In the genomic region with DNA sequence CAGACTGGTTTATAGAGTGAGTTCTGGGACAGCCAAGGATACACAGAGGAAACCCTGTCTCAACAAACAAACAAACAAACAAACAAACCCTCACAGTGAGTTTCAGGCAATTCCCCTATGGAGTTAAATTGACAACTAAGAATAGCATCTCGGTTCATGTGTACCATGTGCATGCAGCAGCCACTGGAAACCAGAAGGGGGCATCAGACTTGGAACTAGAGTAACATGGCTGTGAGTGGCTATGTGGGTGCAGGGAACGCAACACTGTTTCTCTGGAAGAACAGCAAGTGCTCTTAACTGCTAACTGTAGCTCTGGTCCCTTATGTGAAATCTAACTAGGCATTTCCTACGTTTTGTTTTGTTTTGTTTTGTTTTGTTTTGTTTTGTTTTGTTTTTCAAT, we compare ENCODE assay signal across 15 mouse cellular contexts. TPM values are rescaled to one million over a fixed set of nuclear protein-coding genes. Genes with fewer than 3 reads are reported as not detected.
A peak's percentile ranks its signal among the peaks of the same experiment; 100 is the strongest.
DNase-seq lines count a peak whose midpoint lies in the region; ATAC-seq and TF ChIP-seq lines count a peak whose summit lies in the region.
"Had no signal": no experiment of that assay in that cellular context is flagged by ENCODE, and none has a peak within 500 bp of the region (broad histone marks: within the 10 kb centered on the region; RNA-seq: fewer than 3 reads in every experiment).

No protein-coding gene starts in this region.

- no peak overlapping the region for H3K27ac ChIP-seq in kidney, postnatal 0 days
- H3K27ac ChIP-seq: limb, embryonic 12.5 days; midbrain, embryonic 12.5 days had no signal

- H3K4me1 ChIP-seq in kidney, postnatal 0 days (replicated peaks; ENCODE audit: insufficient read depth, low read length), result peaks cover 5% of the 10 kb centered on the region

- no peaks in the 10 kb centered on the region for H3K36me3 ChIP-seq in kidney, postnatal 0 days (ENCODE audit: insufficient read depth, low read length)
- H3K36me3 ChIP-seq: G1E; limb, embryonic 12.5 days; midbrain, embryonic 12.5 days had no signal

- H3K9ac ChIP-seq in kidney, postnatal 0 days (ENCODE audit: low read depth, low read length), result no peak overlapping the region
- H3K9ac ChIP-seq: limb, embryonic 12.5 days; midbrain, embryonic 12.5 days had no signal

- no peak for DNase-seq in kidney, postnatal 0 days (ENCODE audit: low spot score)
- no peak for DNase-seq in kidney, postnatal 10 days
- DNase-seq in testis, postnatal 14 days (ENCODE audit: low spot score), result peak; percentile 54
- no peak for DNase-seq in testis, postnatal 10 days (ENCODE audit: low spot score)
- DNase-seq in R1 (ENCODE audit: low read depth, low spot score), result peak; percentile 86
- no peak for DNase-seq in ovary, postnatal 10 days (ENCODE audit: low spot score)
- DNase-seq in adrenal gland, postnatal 4 days (ENCODE audit: low spot score in 2 of 2), result no peak
- DNase-seq: cerebellum, adult 18-20 months; kidney, postnatal 25 days; right cerebral cortex, postnatal 25 days; thymus, postnatal 14 days had no signal

- no peaks in the 10 kb centered on the region for H3K27me3 ChIP-seq in kidney, postnatal 0 days (ENCODE audit: insufficient read depth, low read length)

- H3K4me2 ChIP-seq in kidney, postnatal 0 days (ENCODE audit: low read length), result no peak overlapping the region
- H3K4me2 ChIP-seq: limb, embryonic 12.5 days; midbrain, embryonic 12.5 days had no signal

- no peak overlapping the region for H3K4me3 ChIP-seq in kidney, postnatal 0 days (replicated peaks; ENCODE audit: low read depth, low read length)
- H3K4me3 ChIP-seq: limb, embryonic 12.5 days; midbrain, embryonic 12.5 days had no signal

- 85% methylated on average over 3 of the region's 3 CpGs for WGBS in kidney, postnatal 0 days

- peak; percentile 42 for TF ChIP-seq CTCF in kidney, postnatal 0 days (IDR thresholded peaks at IDR 0.05; ENCODE audit: low read depth)

- no peaks in the 10 kb centered on the region for H3K9me3 ChIP-seq in kidney, postnatal 0 days (replicated peaks; ENCODE audit: low read length)
- H3K9me3 ChIP-seq: G1E; limb, embryonic 12.5 days; midbrain, embryonic 12.5 days had no signal

- no peak for ATAC-seq in kidney, postnatal 0 days (replicated peaks; ENCODE audit: low FRiP score, low read depth)
- ATAC-seq: activated CD4-positive, CD25-positive, alpha-beta regulatory T cell, adult 4 months had no signal

RNA-seq across cellular contexts. Expression of gene Myadml2, which starts 3.9 kb away (rescaled TPM):
- 0.24 and 0.28 TPM in 2 replicates for polyA plus RNA-seq in kidney, postnatal 0 days (2015; fragmentation: Nextera tagmentation; extraction: Ambion mirVana)
- 1 to 10 TPM; 1.4 to 3.8 TPM for total RNA-seq in adrenal gland, postnatal 4 days (2021)
- total RNA-seq: G1E had no signal
- polyA plus RNA-seq: activated CD4-positive, CD25-positive, alpha-beta regulatory T cell, adult 4 months; G1E; midbrain, embryonic 12.5 days had no signal

RNA-seq across cellular contexts. Expression of gene Pycr1, which starts 8.3 kb away (rescaled TPM):
- polyA plus RNA-seq in kidney, postnatal 0 days (2015; fragmentation: Nextera tagmentation; extraction: Ambion mirVana), result 12.2 and 13.9 TPM in 2 replicates
- total RNA-seq in adrenal gland, postnatal 4 days (2021), result 1 to 10 TPM; 5.4 to 8.6 TPM

RNA-seq across cellular contexts. Expression of gene Notum, which starts 9.1 kb away (rescaled TPM):
- polyA plus RNA-seq in kidney, postnatal 0 days (2015; fragmentation: Nextera tagmentation; extraction: Ambion mirVana), result 5.3 and 7.4 TPM in 2 replicates
- 10 to 100 TPM in 1 of 2 experiments, 1 to 10 TPM in 1; 8.6 to 14.8 TPM for total RNA-seq in adrenal gland, postnatal 4 days (2021)
- polyA plus RNA-seq: activated CD4-positive, CD25-positive, alpha-beta regulatory T cell, adult 4 months; G1E had no signal

RNA-seq across cellular contexts. Expression of gene Mafg, which starts 18.5 kb away (rescaled TPM):
- 26.5 and 27.4 TPM in 2 replicates for polyA plus RNA-seq in kidney, postnatal 0 days (2015; fragmentation: Nextera tagmentation; extraction: Ambion mirVana)
- total RNA-seq in adrenal gland, postnatal 4 days (2021), result 10 to 100 TPM; 51.4 to 56.0 TPM

RNA-seq across cellular contexts. Expression of gene Aspscr1, which starts 20.9 kb away (rescaled TPM):
- 122 TPM in 2 replicates for polyA plus RNA-seq in kidney, postnatal 0 days (2015; fragmentation: Nextera tagmentation; extraction: Ambion mirVana)
- total RNA-seq in adrenal gland, postnatal 4 days (2021), result 100 to 1,000 TPM; 108 to 110 TPM

Comparison
In these comparisons a context has a peak if more than half of its experiments do, and no peak if none do; other contexts are left out.
1. DNase-seq: peak in testis, postnatal 14 days (single experiment) and R1 (single experiment); none in kidney, postnatal 0 days (single experiment), kidney, postnatal 10 days (single experiment), testis, postnatal 10 days (single experiment), ovary, postnatal 10 days (single experiment) and adrenal gland, postnatal 4 days (0 of 2).